Mouse (Mus musculus): Measurements from ENCODE around the gene Rinl. TPM values are rescaled to one million over a fixed set of nuclear protein-coding genes. Genes with fewer than 3 reads are reported as not detected.

Rinl gene
- total RNA-seq, 2 experiments from 2014 or later = 72.3 to 75.5 TPM

Other genes with a start within 250 kb of the Rinl start
- not detected in 2 replicates for gene Sycn, start 248.1 kb upstream of the Rinl start, total RNA-seq (2014; fragmentation: Nextera tagmentation)
- gene Sycn, start 248.1 kb upstream of the Rinl start, total RNA-seq (2017) = not detected in 2 replicates
- not detected in 2 replicates for gene Nccrp1, start 241.7 kb upstream of the Rinl start, total RNA-seq (2014; fragmentation: Nextera tagmentation)
- not detected in 2 replicates for gene Nccrp1, start 241.7 kb upstream of the Rinl start, total RNA-seq (2017)
- 17.5 and 25.0 TPM in 2 replicates for gene Samd4b, start 190.8 kb upstream of the Rinl start, total RNA-seq (2014; fragmentation: Nextera tagmentation)
- gene Samd4b, start 190.8 kb upstream of the Rinl start, total RNA-seq (2017) = 3.4 and 3.9 TPM in 2 replicates
- 3.2 and 3.7 TPM in 2 replicates for gene Pak4, start 190.8 kb upstream of the Rinl start, total RNA-seq (2014; fragmentation: Nextera tagmentation)
- gene Pak4, start 190.8 kb upstream of the Rinl start, total RNA-seq (2017) = 3.4 and 6.4 TPM in 2 replicates
- not detected in 2 replicates for gene Acp7, start 157.6 kb upstream of the Rinl start, total RNA-seq (2014; fragmentation: Nextera tagmentation)
- gene Acp7, start 157.6 kb upstream of the Rinl start, total RNA-seq (2017) = not detected in 2 replicates
- gene Fbxo27, start 96.1 kb upstream of the Rinl start, total RNA-seq (2014; fragmentation: Nextera tagmentation) = 4.3 TPM in 1 of 2 replicates, not detected in the other
- gene Fbxo27, start 96.1 kb upstream of the Rinl start, total RNA-seq (2017) = 0.17 TPM in 1 of 2 replicates, not detected in the other
- 1.3 and 3.3 TPM in 2 replicates for gene Fbxo17, start 72.2 kb upstream of the Rinl start, total RNA-seq (2014; fragmentation: Nextera tagmentation)
- 1.3 and 2.1 TPM in 2 replicates for gene Fbxo17, start 72.2 kb upstream of the Rinl start, total RNA-seq (2017)
- gene Mrps12, start 47.1 kb upstream of the Rinl start, total RNA-seq (2014; fragmentation: Nextera tagmentation) = 125 and 177 TPM in 2 replicates
- gene Mrps12, start 47.1 kb upstream of the Rinl start, total RNA-seq (2017) = 33.2 and 41.8 TPM in 2 replicates
- gene Sars2, start 47.0 kb upstream of the Rinl start, total RNA-seq (2014; fragmentation: Nextera tagmentation) = 19.6 and 21.6 TPM in 2 replicates
- gene Sars2, start 47.0 kb upstream of the Rinl start, total RNA-seq (2017) = 10.4 and 12.4 TPM in 2 replicates
- gene Ccer2, start 32.8 kb upstream of the Rinl start, total RNA-seq (2014; fragmentation: Nextera tagmentation) = not detected in 2 replicates
- not detected in 2 replicates for gene Ccer2, start 32.8 kb upstream of the Rinl start, total RNA-seq (2017)
- gene Sirt2, start 22.2 kb upstream of the Rinl start, total RNA-seq (2014; fragmentation: Nextera tagmentation) = 49.5 and 50.5 TPM in 2 replicates
- gene Sirt2, start 22.2 kb upstream of the Rinl start, total RNA-seq (2017) = 13.9 and 28.8 TPM in 2 replicates
- 22.0 and 36.0 TPM in 2 replicates for gene Nfkbib, start 21.5 kb upstream of the Rinl start, total RNA-seq (2014; fragmentation: Nextera tagmentation)
- gene Nfkbib, start 21.5 kb upstream of the Rinl start, total RNA-seq (2017) = 20.0 and 24.1 TPM in 2 replicates
- 466 and 510 TPM in 2 replicates for gene Hnrnpl, start 19.6 kb downstream of the Rinl start, total RNA-seq (2014; fragmentation: Nextera tagmentation)
- gene Hnrnpl, start 19.6 kb downstream of the Rinl start, total RNA-seq (2017) = 276 and 296 TPM in 2 replicates
- gene Ech1, start 36.2 kb downstream of the Rinl start, total RNA-seq (2014; fragmentation: Nextera tagmentation) = 125 and 134 TPM in 2 replicates
- 76.3 and 99.3 TPM in 2 replicates for gene Ech1, start 36.2 kb downstream of the Rinl start, total RNA-seq (2017)
- 20.5 and 20.8 TPM in 2 replicates for gene Lgals4, start 44.9 kb downstream of the Rinl start, total RNA-seq (2014; fragmentation: Nextera tagmentation)
- 3.9 and 6.6 TPM in 2 replicates for gene Lgals4, start 44.9 kb downstream of the Rinl start, total RNA-seq (2017)
- not detected in 2 replicates for gene Lgals7, start 74.9 kb downstream of the Rinl start, total RNA-seq (2014; fragmentation: Nextera tagmentation)
- gene Lgals7, start 74.9 kb downstream of the Rinl start, total RNA-seq (2017) = not detected in 2 replicates
- gene Capn12, start 92.5 kb downstream of the Rinl start, total RNA-seq (2014; fragmentation: Nextera tagmentation) = not detected in 2 replicates
- gene Capn12, start 92.5 kb downstream of the Rinl start, total RNA-seq (2017) = 0.13 TPM in 1 of 2 replicates, not detected in the other
- 85.8 and 94.3 TPM in 2 replicates for gene Actn4, start 173.4 kb downstream of the Rinl start, total RNA-seq (2014; fragmentation: Nextera tagmentation)
- gene Actn4, start 173.4 kb downstream of the Rinl start, total RNA-seq (2017) = 40.2 and 47.1 TPM in 2 replicates
- 474 TPM in 2 replicates for gene Eif3k, start 192.9 kb downstream of the Rinl start, total RNA-seq (2014; fragmentation: Nextera tagmentation)
- gene Eif3k, start 192.9 kb downstream of the Rinl start, total RNA-seq (2017) = 400 and 462 TPM in 2 replicates
- 46.1 and 62.3 TPM in 2 replicates for gene Map4k1, start 193.1 kb downstream of the Rinl start, total RNA-seq (2014; fragmentation: Nextera tagmentation)
- gene Map4k1, start 193.1 kb downstream of the Rinl start, total RNA-seq (2017) = 42.4 and 48.7 TPM in 2 replicates

Measured in granulocyte monocyte progenitor cell, adult 5-6 weeks (primary cell).